Mouse (Mus musculus): ENCODE data around the gene Tagln. TPM values are rescaled to one million over a fixed set of nuclear protein-coding genes. Genes with fewer than 3 reads are reported as not detected.

Gene Tagln
- total and polyA plus RNA-seq, 2 experiments from 2014 or later, result 3.5 to 7.7 TPM

- Histone ChIP-seq H3K4me1 (ENCODE audit: insufficient read depth) (peaks cover 16% of the 10 kb centered on the region), H3K27ac (ENCODE audit: low read depth, low read length) (peak within 1 kb of the TSS; percentile 85), H3K36me3 (ENCODE audit: insufficient read depth) (peaks cover 15% of the 10 kb centered on the region), H3K4me3 (ENCODE audit: low read depth, low read length) (peak within 1 kb of the TSS; percentile 88), H3K9ac (peak within 1 kb of the TSS; percentile 83), H3K9me3 (ENCODE audit: low read length) (no peaks in the 10 kb centered on the region), H3K27me3 (ENCODE audit: insufficient read depth, low read length) (no peaks in the 10 kb centered on the region), H3K4me2 (ENCODE audit: low read depth) (peak within 1 kb of the TSS; percentile 95)
- under 1% methylated on average over 47 of the region's 48 CpGs for WGBS
- ATAC-seq (peak; percentile 98), DNase-seq (peak; percentile 92)
- TF ChIP-seq CTCF (IDR thresholded peaks at IDR 0.05; ENCODE audit: low read depth), result peak; percentile 23
Observed at GRCm38 (mm10) chr9:45955107-45955963, 19.5 kb upstream of the Tagln start, which contains the start of gene Sidt2. Sidt2 (minus strand) TSS chr9:45955258.

GRCm38 (mm10) chr9:45954294-45955106, 18.6 kb upstream of the Tagln start:
- H3K9me3 ChIP-seq (ENCODE audit: low read length), result no peaks in the 10 kb centered on the region
- peak overlapping the region; percentile 85 for H3K27ac ChIP-seq (ENCODE audit: low read depth, low read length)
- peak overlapping the region; percentile 88 for H3K4me3 ChIP-seq (ENCODE audit: low read depth, low read length)
- H3K27me3 ChIP-seq (ENCODE audit: insufficient read depth, low read length), result no peaks in the 10 kb centered on the region
- peak overlapping the region; percentile 83 for H3K9ac ChIP-seq
- ATAC-seq, result peak; percentile 59
- 4% methylated on average over 56 of the region's 63 CpGs for WGBS
- peaks cover 24% of the 10 kb centered on the region for H3K36me3 ChIP-seq (ENCODE audit: insufficient read depth)
- peaks cover 16% of the 10 kb centered on the region for H3K4me1 ChIP-seq (ENCODE audit: insufficient read depth)
- DNase-seq, result peak; percentile 49
- peak overlapping the region; percentile 95 for H3K4me2 ChIP-seq (ENCODE audit: low read depth)
- no peak for TF ChIP-seq CTCF (IDR thresholded peaks at IDR 0.05; ENCODE audit: low read depth)

- H3K9me3 ChIP-seq (ENCODE audit: low read length), result no peaks in the 10 kb centered on the region
- TF ChIP-seq CTCF (IDR thresholded peaks at IDR 0.05; ENCODE audit: low read depth), result no peak
- H3K36me3 ChIP-seq (ENCODE audit: insufficient read depth), result peaks cover 32% of the 10 kb centered on the region
- H3K27ac ChIP-seq (ENCODE audit: low read depth, low read length), result no peak overlapping the region
- WGBS, result 65% methylated on average over 13 of the region's 13 CpGs
- peak overlapping the region; percentile 88 for H3K4me3 ChIP-seq (ENCODE audit: low read depth, low read length)
- peaks cover 16% of the 10 kb centered on the region for H3K4me1 ChIP-seq (ENCODE audit: insufficient read depth)
- DNase-seq (no peak), ATAC-seq (no peak)
- H3K27me3 ChIP-seq (ENCODE audit: insufficient read depth, low read length), result no peaks in the 10 kb centered on the region
- peak overlapping the region; percentile 83 for H3K9ac ChIP-seq
- peak overlapping the region; percentile 95 for H3K4me2 ChIP-seq (ENCODE audit: low read depth)
Observed at GRCm38 (mm10) chr9:45953511-45954293, 17.8 kb upstream of the Tagln start.

- no peak for DNase-seq
- Histone ChIP-seq H3K4me2 (ENCODE audit: low read depth) (no peak overlapping the region), H3K4me3 (ENCODE audit: low read depth, low read length) (no peak overlapping the region), H3K4me1 (ENCODE audit: insufficient read depth) (peaks cover 16% of the 10 kb centered on the region), H3K9me3 (ENCODE audit: low read length) (no peaks in the 10 kb centered on the region), H3K27ac (ENCODE audit: low read depth, low read length) (no peak overlapping the region), H3K27me3 (ENCODE audit: insufficient read depth, low read length) (no peaks in the 10 kb centered on the region), H3K9ac (no peak overlapping the region), H3K36me3 (ENCODE audit: insufficient read depth) (peaks cover 40% of the 10 kb centered on the region)
- WGBS, result 84% methylated on average over 7 of the region's 7 CpGs
- no peak for ATAC-seq
- no peak for TF ChIP-seq CTCF (IDR thresholded peaks at IDR 0.05; ENCODE audit: low read depth)
Observed at GRCm38 (mm10) chr9:45952890-45953289, 17.0 kb upstream of the Tagln start.

- no peak overlapping the region for H3K4me3 ChIP-seq (ENCODE audit: low read depth, low read length)
- no peak overlapping the region for H3K27ac ChIP-seq (ENCODE audit: low read depth, low read length)
- no peak overlapping the region for H3K9ac ChIP-seq
- peaks cover 16% of the 10 kb centered on the region for H3K4me1 ChIP-seq (ENCODE audit: insufficient read depth)
- H3K4me2 ChIP-seq (ENCODE audit: low read depth), result no peak overlapping the region
- DNase-seq (no peak), ATAC-seq (no peak)
- no peaks in the 10 kb centered on the region for H3K27me3 ChIP-seq (ENCODE audit: insufficient read depth, low read length)
- no peak for TF ChIP-seq CTCF (IDR thresholded peaks at IDR 0.05; ENCODE audit: low read depth)
- WGBS, result 90% methylated on average over 4 of the region's 4 CpGs
- no peaks in the 10 kb centered on the region for H3K9me3 ChIP-seq (ENCODE audit: low read length)
- H3K36me3 ChIP-seq (ENCODE audit: insufficient read depth), result peaks cover 47% of the 10 kb centered on the region
Observed at GRCm38 (mm10) chr9:45952057-45952456, 16.2 kb upstream of the Tagln start.

GRCm38 (mm10) chr9:45946872-45947183, 11.0 kb upstream of the Tagln start:
- Histone ChIP-seq H3K4me2 (ENCODE audit: low read depth) (no peak overlapping the region), H3K36me3 (ENCODE audit: insufficient read depth) (peaks cover 80% of the 10 kb centered on the region), H3K4me3 (ENCODE audit: low read depth, low read length) (no peak overlapping the region), H3K27ac (ENCODE audit: low read depth, low read length) (no peak overlapping the region), H3K27me3 (ENCODE audit: insufficient read depth, low read length) (no peaks in the 10 kb centered on the region), H3K9ac (no peak overlapping the region), H3K9me3 (ENCODE audit: low read length) (no peaks in the 10 kb centered on the region), H3K4me1 (ENCODE audit: insufficient read depth) (no peaks in the 10 kb centered on the region)
- no peak for TF ChIP-seq CTCF (IDR thresholded peaks at IDR 0.05; ENCODE audit: low read depth)
- 85% methylated on average over 10 of the region's 10 CpGs for WGBS
- no peak for DNase-seq
- ATAC-seq, result no peak

Data from forebrain, postnatal 0 days (tissue).